Comparison of ENCODE assay signal across 8 mouse cellular contexts in genomic region chr6:124857840-124858530, GRCm38 (mm10). TPM values are rescaled to one million over a fixed set of nuclear protein-coding genes. Genes with fewer than 3 reads are reported as not detected.
DNase-seq lines count a peak whose midpoint lies in the region; ATAC-seq and TF ChIP-seq lines count a peak whose summit lies in the region.

No protein-coding gene starts in this region.

- H3K4me3 ChIP-seq in layer of hippocampus, adult 2 months, result peak overlapping the region; percentile 66
- H3K4me3 ChIP-seq in cortical plate, adult 2 months (ENCODE audit: insufficient read depth, low read length), result peak overlapping the region; percentile 36
- peak overlapping the region; percentile 76 for H3K4me3 ChIP-seq in forebrain, embryonic 16.5 days (replicated peaks; ENCODE audit: low read length)
- peak overlapping the region; percentile 71 for H3K4me3 ChIP-seq in midbrain, embryonic 11.5 days (ENCODE audit: low read depth, low read length)

- H3K9me3 ChIP-seq in forebrain, embryonic 16.5 days (ENCODE audit: control insufficient read depth, low read length), result no peaks in the 10 kb centered on the region
- H3K9me3 ChIP-seq in midbrain, embryonic 11.5 days (ENCODE audit: control insufficient read depth, low read length), result no peaks in the 10 kb centered on the region

- H3K36me3 ChIP-seq in forebrain, embryonic 16.5 days (ENCODE audit: control insufficient read depth, insufficient read depth), result peaks cover 5% of the 10 kb centered on the region; the same call in 1 of the 2 replicates
- H3K36me3 ChIP-seq in midbrain, embryonic 11.5 days (ENCODE audit: control insufficient read depth, insufficient read depth, low read length), result no peaks in the 10 kb centered on the region

- TF ChIP-seq CTCF in layer of hippocampus, adult 2 months (conservative IDR thresholded peaks at IDR 0.05), result no peak
- TF ChIP-seq CTCF in cortical plate, adult 2 months (IDR thresholded peaks at IDR 0.05; ENCODE audit: extremely low read depth, insufficient read depth, low read length), result no peak

- ATAC-seq in forebrain, embryonic 16.5 days, result no peak
- no peak for ATAC-seq in midbrain, embryonic 11.5 days (ENCODE audit: low FRiP score)

- H3K4me1 ChIP-seq in cortical plate, adult 2 months (ENCODE audit: control insufficient read depth, insufficient read depth, low read length), result peaks cover 4% of the 10 kb centered on the region
- H3K4me1 ChIP-seq in forebrain, embryonic 16.5 days (replicated peaks; ENCODE audit: control insufficient read depth, insufficient read depth, low read length), result peaks cover 57% of the 10 kb centered on the region
- peaks cover 32% of the 10 kb centered on the region for H3K4me1 ChIP-seq in midbrain, embryonic 11.5 days (ENCODE audit: control insufficient read depth, insufficient read depth, low read length)

- peak overlapping the region; percentile 72 for H3K4me2 ChIP-seq in forebrain, embryonic 16.5 days (ENCODE audit: low read length)
- H3K4me2 ChIP-seq in midbrain, embryonic 11.5 days, result peak overlapping the region; percentile 67

- peak; percentile 49; the same call in 1 of the 2 replicates for TF ChIP-seq POLR2A in cortical plate, adult 2 months (IDR thresholded peaks at IDR 0.05; ENCODE audit: extremely low read depth, insufficient read depth, low read length)

- WGBS in forebrain, embryonic 16.5 days, result 25% methylated on average over 26 of the region's 26 CpGs
- 25% methylated on average over 26 of the region's 26 CpGs for WGBS in midbrain, embryonic 11.5 days

- H3K27me3 ChIP-seq in forebrain, embryonic 16.5 days (replicated peaks; ENCODE audit: control insufficient read depth, insufficient read depth, low read length), result no peaks in the 10 kb centered on the region
- H3K27me3 ChIP-seq in midbrain, embryonic 11.5 days (ENCODE audit: control insufficient read depth, insufficient read depth, low read length), result peaks cover 3% of the 10 kb centered on the region; the same call in 1 of the 2 replicates

- peak overlapping the region; percentile 96 for H3K27ac ChIP-seq in layer of hippocampus, adult 2 months
- no peak overlapping the region for H3K27ac ChIP-seq in cortical plate, adult 2 months (ENCODE audit: insufficient read depth, low read length)
- H3K27ac ChIP-seq in forebrain, embryonic 16.5 days (ENCODE audit: low read length), result peak overlapping the region; percentile 98
- no peak overlapping the region for H3K27ac ChIP-seq in midbrain, embryonic 11.5 days (ENCODE audit: low read depth, low read length)

- peak overlapping the region; percentile 97 for H3K9ac ChIP-seq in forebrain, embryonic 16.5 days (replicated peaks; ENCODE audit: low read depth, low read length)
- peak overlapping the region; percentile 94 for H3K9ac ChIP-seq in midbrain, embryonic 11.5 days (ENCODE audit: low read length)

- DNase-seq in layer of hippocampus, adult 2 months (ENCODE audit: low spot score in 2 of 2), result no peak
- DNase-seq in layer of hippocampus, adult 9-10 months (ENCODE audit: low spot score), result no peak
- DNase-seq in midbrain, embryonic 11.5 days (ENCODE audit: low spot score, missing footprints), result no peak
- no peak for DNase-seq in adrenal gland, adult 2 months
- DNase-seq in ovary, postnatal 14 days (ENCODE audit: low spot score), result no peak
- no peak for DNase-seq in adrenal gland, adult 18-20 months (ENCODE audit: low spot score in 2 of 2)

RNA-seq across cellular contexts. Expression of gene P3h3, which starts 0.4 kb away (rescaled TPM):
- total RNA-seq in layer of hippocampus, adult 2 months (2021), result 10 to 100 TPM; 33.7 to 36.7 TPM
- 59.6 and 66.5 TPM in 2 replicates for polyA plus RNA-seq in cortical plate, adult 2 months (2012; rRNA removed)
- polyA plus RNA-seq in forebrain, embryonic 16.5 days (2015; fragmentation: Nextera tagmentation; extraction: Ambion mirVana), result 13.0 and 16.8 TPM in 2 replicates
- polyA plus RNA-seq in midbrain, embryonic 11.5 days (2014; fragmentation: Nextera tagmentation; extraction: Ambion mirVana), result 7.8 and 7.9 TPM in 2 replicates
- total RNA-seq in adrenal gland, adult 2 months (2021), result 10 to 100 TPM; 16.8 to 23.6 TPM
- 42.6 and 48.6 TPM in 2 replicates for polyA plus RNA-seq in adrenal gland, adult 2 months (2012; rRNA removed)
- total RNA-seq in adrenal gland, adult 18-20 months (2021), result 10 to 100 TPM; 24.1 to 24.4 TPM

RNA-seq across cellular contexts. Expression of gene Gpr162, which starts 5.8 kb away (rescaled TPM):
- 100 to 1,000 TPM; 181 to 199 TPM for total RNA-seq in layer of hippocampus, adult 2 months (2021)
- 163 and 187 TPM in 2 replicates for polyA plus RNA-seq in cortical plate, adult 2 months (2012; rRNA removed)
- 21.8 and 28.8 TPM in 2 replicates for polyA plus RNA-seq in forebrain, embryonic 16.5 days (2015; fragmentation: Nextera tagmentation; extraction: Ambion mirVana)
- polyA plus RNA-seq in midbrain, embryonic 11.5 days (2014; fragmentation: Nextera tagmentation; extraction: Ambion mirVana), result 1.6 and 2.1 TPM in 2 replicates
- total RNA-seq in adrenal gland, adult 2 months (2021), result 1 to 10 TPM; 1.1 to 2.5 TPM
- polyA plus RNA-seq in adrenal gland, adult 2 months (2012; rRNA removed), result 1.9 and 2.4 TPM in 2 replicates
- 1 to 10 TPM in 1 of 2 experiments, under 1 TPM in 1; 0.76 to 1.8 TPM for total RNA-seq in adrenal gland, adult 18-20 months (2021)

RNA-seq across cellular contexts. Expression of gene Gnb3, which starts 17.9 kb away (rescaled TPM):
- under 1 TPM in 1 of 2 experiments, not detected in 1; 0.20 TPM for total RNA-seq in layer of hippocampus, adult 2 months (2021)
- polyA plus RNA-seq in cortical plate, adult 2 months (2012; rRNA removed), result 0.17 and 0.25 TPM in 2 replicates
- polyA plus RNA-seq in forebrain, embryonic 16.5 days (2015; fragmentation: Nextera tagmentation; extraction: Ambion mirVana), result 0.42 and 0.75 TPM in 2 replicates
- polyA plus RNA-seq in midbrain, embryonic 11.5 days (2014; fragmentation: Nextera tagmentation; extraction: Ambion mirVana), result 3.8 TPM in 2 replicates
- total RNA-seq in adrenal gland, adult 2 months (2021), result 10 to 100 TPM in 1 of 2 experiments, 1 to 10 TPM in 1; 6.7 to 12.2 TPM
- 9.2 and 11.9 TPM in 2 replicates for polyA plus RNA-seq in adrenal gland, adult 2 months (2012; rRNA removed)
- total RNA-seq in adrenal gland, adult 18-20 months (2021), result 1 to 10 TPM; 9.2 to 9.6 TPM

RNA-seq across cellular contexts. Expression of gene Cdca3, which starts 28.6 kb away (rescaled TPM):
- 1 to 10 TPM in 1 of 2 experiments, under 1 TPM in 1; 0.47 to 1.3 TPM for total RNA-seq in layer of hippocampus, adult 2 months (2021)
- polyA plus RNA-seq in cortical plate, adult 2 months (2012; rRNA removed), result 2.3 and 2.4 TPM in 2 replicates
- 69.7 and 76.7 TPM in 2 replicates for polyA plus RNA-seq in forebrain, embryonic 16.5 days (2015; fragmentation: Nextera tagmentation; extraction: Ambion mirVana)
- 225 and 244 TPM in 2 replicates for polyA plus RNA-seq in midbrain, embryonic 11.5 days (2014; fragmentation: Nextera tagmentation; extraction: Ambion mirVana)
- 1 to 10 TPM; 2.2 to 3.9 TPM for total RNA-seq in adrenal gland, adult 2 months (2021)
- polyA plus RNA-seq in adrenal gland, adult 2 months (2012; rRNA removed), result 5.9 and 8.6 TPM in 2 replicates
- 1 to 10 TPM in 1 of 2 experiments, under 1 TPM in 1; 0.77 to 2.7 TPM for total RNA-seq in adrenal gland, adult 18-20 months (2021)

RNA-seq across cellular contexts. Expression of gene Usp5, which starts 28.7 kb away (rescaled TPM):
- total RNA-seq in layer of hippocampus, adult 2 months (2021), result 100 to 1,000 TPM; 185 to 198 TPM
- polyA plus RNA-seq in cortical plate, adult 2 months (2012; rRNA removed), result 151 and 152 TPM in 2 replicates
- 203 and 216 TPM in 2 replicates for polyA plus RNA-seq in forebrain, embryonic 16.5 days (2015; fragmentation: Nextera tagmentation; extraction: Ambion mirVana)
- polyA plus RNA-seq in midbrain, embryonic 11.5 days (2014; fragmentation: Nextera tagmentation; extraction: Ambion mirVana), result 139 and 143 TPM in 2 replicates
- 100 to 1,000 TPM; 103 to 132 TPM for total RNA-seq in adrenal gland, adult 2 months (2021)
- 102 and 111 TPM in 2 replicates for polyA plus RNA-seq in adrenal gland, adult 2 months (2012; rRNA removed)
- 100 to 1,000 TPM; 107 to 128 TPM for total RNA-seq in adrenal gland, adult 18-20 months (2021)

Comparison
In these comparisons a context has a peak if more than half of its experiments do, and no peak if none do; other contexts are left out.
1. H3K27ac ChIP-seq: peak in layer of hippocampus, adult 2 months (single experiment) and forebrain, embryonic 16.5 days (single experiment); none in cortical plate, adult 2 months (single experiment) and midbrain, embryonic 11.5 days (single experiment).
2. Peak in every context shown above with its lines, with median percentiles within 50 percentile points of each other: H3K4me3 ChIP-seq.